Mouse (Mus musculus) ES-Bruce4 (cell line): ENCODE results near the gene Cd101. TPM values are rescaled to one million over a fixed set of nuclear protein-coding genes. Genes with fewer than 3 reads are reported as not detected.

Source experiments
- H3K27ac ChIP-seq: 2 replicates; pipeline ENCODE4 v1.5.1; 2012; ENCODE audit warnings: low read length, inconsistent platforms; ENCODE audit not compliant: insufficient read depth
- H3K27me3 ChIP-seq: 2 replicates; pipeline ENCODE4 v1.6.1; 2012; ENCODE audit warnings: mild to moderate bottlenecking, low read length, inconsistent platforms; ENCODE audit not compliant: control insufficient read depth, poor library complexity, insufficient read depth, severe bottlenecking
- H3K36me3 ChIP-seq: 2 replicates; pipeline ENCODE4 v1.6.1; 2012; ENCODE audit warnings: inconsistent platforms, mild to moderate bottlenecking, low read length, moderate library complexity; ENCODE audit not compliant: control insufficient read depth, poor library complexity, insufficient read depth, severe bottlenecking
- H3K4me1 ChIP-seq: one replicate; pipeline ENCODE4 v1.8.1; 2011; ENCODE audit warnings: low read length; ENCODE audit not compliant: control insufficient read depth, insufficient read depth
- H3K4me3 ChIP-seq: 2 replicates; pipeline ENCODE4 v1.5.1; 2011; ENCODE audit warnings: low read depth, mild to moderate bottlenecking, low read length
- H3K9ac ChIP-seq: 2 replicates; pipeline ENCODE4 v1.6.1; 2012; ENCODE audit warnings: low read depth, mild to moderate bottlenecking, inconsistent platforms; ENCODE audit not compliant: poor library complexity, severe bottlenecking
- H3K9me3 ChIP-seq: replicated peaks from 2 replicates; pipeline ENCODE4 v1.6.1; 2012; ENCODE audit warnings: mild to moderate bottlenecking, low read length, inconsistent platforms; ENCODE audit not compliant: control insufficient read depth, poor library complexity, insufficient read depth, severe bottlenecking
- CTCF ChIP-seq: IDR thresholded peaks from one replicate; pipeline ENCODE4 v1.8.1; 2011; ENCODE audit warnings: low read depth, low read length
- EP300 ChIP-seq: IDR thresholded peaks from 2 replicates; pipeline ENCODE4 v1.6.1; 2011; ENCODE audit warnings: low read depth, low read length; ENCODE audit not compliant: insufficient read depth
- POLR2A ChIP-seq: IDR thresholded peaks from one replicate; pipeline ENCODE4 v1.8.1; 2011; ENCODE audit warnings: low read length; ENCODE audit not compliant: insufficient read depth
- polyA plus RNA-seq: library from polyadenylated mRNA; stranded (reverse); fragments of >200 nt; gene quantifications from 2 replicates; pipeline ENCODE4 v1.2.4, GENCODE M21; 2011; ENCODE audit warnings: low read depth; ENCODE audit not compliant: missing spikeins, insufficient read depth, insufficient read length

The Cd101 gene
- polyA plus RNA-seq, 1 experiment, result not detected

DNA sequence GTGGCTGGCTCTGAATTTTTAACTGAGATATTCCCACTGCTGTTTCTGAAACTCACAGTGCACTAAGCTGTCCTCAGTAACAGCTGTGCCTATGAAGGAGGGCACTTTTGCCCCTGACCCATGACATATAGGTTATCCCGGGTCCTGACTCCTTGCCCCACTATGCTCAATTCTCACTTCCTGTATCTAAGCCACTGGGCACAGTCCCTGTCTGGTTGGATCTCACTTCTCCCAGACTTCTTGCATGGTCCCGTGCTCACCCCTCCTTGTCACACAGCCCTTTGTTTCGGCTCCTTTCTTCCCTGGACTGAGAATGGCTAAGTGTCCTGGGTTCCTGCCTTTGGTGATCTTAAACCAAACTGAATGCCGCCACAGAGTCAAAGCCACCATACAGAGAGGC lies 35.1 kb downstream of the Cd101 start:
- H3K9ac ChIP-seq, result no peak overlapping the region
- no peak overlapping the region for H3K27ac ChIP-seq
- no peak overlapping the region for H3K4me3 ChIP-seq
- H3K9me3 ChIP-seq, result no peaks in the 10 kb centered on the region
- TF ChIP-seq POLR2A (no peak), EP300 (no peak), CTCF (no peak)
- no peaks in the 10 kb centered on the region for H3K36me3 ChIP-seq
- H3K4me1 ChIP-seq, result no peaks in the 10 kb centered on the region
- no peaks in the 10 kb centered on the region for H3K27me3 ChIP-seq

DNA sequence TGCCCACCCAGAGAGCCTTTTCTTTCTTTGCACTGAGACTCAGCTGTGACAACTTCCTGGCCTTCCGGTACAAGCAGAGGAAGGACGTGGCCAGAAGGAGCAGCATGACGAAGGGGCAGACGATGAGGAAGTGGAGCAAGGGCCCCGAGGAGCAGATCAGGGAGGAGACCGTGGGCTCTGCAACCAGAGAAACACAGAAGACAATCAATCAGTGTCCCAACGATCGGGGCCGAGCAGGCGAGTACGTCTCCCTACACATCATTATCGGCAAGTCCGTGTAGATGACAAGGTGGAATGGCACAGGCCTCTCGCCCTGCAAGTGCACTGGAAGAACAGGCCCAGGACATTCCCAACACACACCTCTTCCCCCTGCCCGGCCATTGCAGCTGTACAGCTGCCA lies 35.6 kb downstream of the Cd101 start:
- H3K9me3 ChIP-seq, result no peaks in the 10 kb centered on the region
- no peaks in the 10 kb centered on the region for H3K4me1 ChIP-seq
- no peak overlapping the region for H3K9ac ChIP-seq
- TF ChIP-seq POLR2A (no peak), EP300 (no peak), CTCF (no peak)
- H3K36me3 ChIP-seq, result no peaks in the 10 kb centered on the region
- no peak overlapping the region for H3K4me3 ChIP-seq
- no peaks in the 10 kb centered on the region for H3K27me3 ChIP-seq
- no peak overlapping the region for H3K27ac ChIP-seq

DNA sequence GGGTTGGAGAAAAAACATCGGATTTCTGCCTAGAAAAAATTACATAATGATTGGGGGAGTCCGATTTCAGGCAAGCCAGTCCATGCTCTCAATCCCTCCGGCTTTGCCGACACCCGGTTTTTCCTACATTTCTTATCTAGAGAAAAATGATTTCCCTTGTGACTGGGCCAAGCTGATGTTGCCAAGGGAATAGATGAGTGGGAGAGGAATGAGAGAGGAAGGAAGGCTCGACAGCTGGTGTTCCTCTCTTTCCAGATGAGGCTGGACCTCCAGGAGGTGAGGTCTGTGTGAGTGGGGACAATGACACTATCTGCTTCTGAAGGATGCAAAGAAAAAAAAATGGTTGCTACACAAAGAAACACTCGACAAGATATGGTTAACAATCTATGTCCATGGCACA lies 36.2 kb downstream of the Cd101 start:
- no peak overlapping the region for H3K27ac ChIP-seq
- H3K4me1 ChIP-seq, result no peaks in the 10 kb centered on the region

DNA sequence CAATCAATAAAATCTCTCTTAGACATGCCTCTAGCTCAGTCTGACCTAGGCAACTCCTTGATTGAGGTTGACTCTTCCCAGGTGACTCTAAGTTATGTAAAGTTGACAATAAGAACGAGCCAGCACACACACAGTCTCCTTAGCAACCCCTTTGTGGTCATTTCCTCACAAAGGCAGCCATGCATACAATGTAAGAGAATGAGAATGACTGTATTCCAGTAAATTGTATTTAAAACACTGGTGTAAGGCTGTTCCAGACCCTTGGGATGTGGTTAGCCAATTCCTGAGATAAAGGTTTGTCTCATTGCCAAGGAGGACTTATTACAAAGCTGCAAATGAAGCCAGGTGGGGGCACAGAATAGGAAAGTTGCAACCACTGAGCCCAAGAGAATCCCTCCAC lies 39.1 kb downstream of the Cd101 start:
- Histone ChIP-seq H3K4me3 (no peak overlapping the region), H3K36me3 (no peaks in the 10 kb centered on the region), H3K4me1 (no peaks in the 10 kb centered on the region), H3K27me3 (no peaks in the 10 kb centered on the region), H3K27ac (no peak overlapping the region), H3K9ac (no peak overlapping the region), H3K9me3 (no peaks in the 10 kb centered on the region)
- TF ChIP-seq POLR2A, result no peak
- TF ChIP-seq EP300, result no peak

More for the DNA sequence above, 36.2 kb downstream of the Cd101 start:
- Histone ChIP-seq H3K27me3 (no peaks in the 10 kb centered on the region), H3K36me3 (no peaks in the 10 kb centered on the region), H3K9ac (no peak overlapping the region), H3K4me3 (no peak overlapping the region), H3K9me3 (no peaks in the 10 kb centered on the region)
- TF ChIP-seq EP300, result no peak
- TF ChIP-seq POLR2A, result no peak
- no peak for TF ChIP-seq CTCF

DNA sequence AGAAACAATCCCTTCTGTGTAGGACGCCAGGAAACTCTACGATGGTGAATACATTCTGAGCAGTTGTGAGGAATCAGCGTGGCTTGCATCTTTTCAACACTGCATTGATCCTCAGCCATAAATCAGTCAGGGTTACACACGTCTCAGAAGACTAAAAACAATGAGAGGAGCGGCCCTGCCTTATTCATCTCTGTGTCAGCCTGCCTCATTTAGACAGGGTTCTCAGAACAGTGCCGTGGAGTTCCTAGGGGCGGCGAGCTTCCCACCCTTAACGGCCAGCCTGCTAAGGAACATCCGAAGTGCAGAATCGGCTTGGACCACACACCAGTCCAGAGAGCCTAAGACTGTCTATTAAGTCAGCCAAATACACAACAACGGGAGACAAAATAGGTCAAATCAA lies 39.9 kb downstream of the Cd101 start:
- Histone ChIP-seq H3K9ac (no peak overlapping the region), H3K4me1 (no peaks in the 10 kb centered on the region), H3K36me3 (no peaks in the 10 kb centered on the region), H3K9me3 (no peaks in the 10 kb centered on the region), H3K27me3 (no peaks in the 10 kb centered on the region), H3K27ac (no peak overlapping the region), H3K4me3 (no peak overlapping the region)
- TF ChIP-seq CTCF (no peak), EP300 (no peak), POLR2A (no peak)

DNA sequence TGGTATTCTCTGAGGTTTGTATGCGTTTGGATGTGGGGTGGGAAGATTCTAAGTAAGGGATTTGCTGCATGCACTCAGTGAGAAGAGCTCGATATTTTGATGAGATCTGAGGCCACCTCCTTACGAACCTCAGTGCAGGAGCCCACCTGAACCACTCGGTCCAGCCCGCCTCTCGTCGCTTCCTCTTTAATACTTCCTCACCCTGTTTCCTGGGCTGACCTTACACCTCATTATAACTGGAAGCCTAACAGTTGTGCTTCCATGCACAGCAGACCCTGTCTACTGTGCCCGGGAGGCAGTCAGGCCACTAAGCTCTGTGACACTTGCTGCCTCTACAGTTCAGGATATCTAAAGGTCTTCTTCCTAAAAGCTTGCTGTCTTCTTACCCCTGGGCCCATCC lies 50.1 kb downstream of the Cd101 start:
- TF ChIP-seq POLR2A (no peak), CTCF (no peak), EP300 (no peak)
- H3K4me1 ChIP-seq, result no peaks in the 10 kb centered on the region
- H3K27ac ChIP-seq, result no peak overlapping the region

More for the DNA sequence above, 50.1 kb downstream of the Cd101 start:
- Histone ChIP-seq H3K9ac (no peak overlapping the region), H3K36me3 (no peaks in the 10 kb centered on the region), H3K9me3 (no peaks in the 10 kb centered on the region), H3K4me3 (no peak overlapping the region), H3K27me3 (no peaks in the 10 kb centered on the region)
